Mouse (Mus musculus) spleen, postnatal 4 days (tissue): ENCODE data around the gene Zfp14.

ENCODE experiments used
- DNase-seq, 2 experiments: peaks; one replicate each; pipeline ENCODE4 v3.0.0; 2022; ENCODE audit warnings: low spot score in 2 of 2

Gene Zfp14

DNA sequence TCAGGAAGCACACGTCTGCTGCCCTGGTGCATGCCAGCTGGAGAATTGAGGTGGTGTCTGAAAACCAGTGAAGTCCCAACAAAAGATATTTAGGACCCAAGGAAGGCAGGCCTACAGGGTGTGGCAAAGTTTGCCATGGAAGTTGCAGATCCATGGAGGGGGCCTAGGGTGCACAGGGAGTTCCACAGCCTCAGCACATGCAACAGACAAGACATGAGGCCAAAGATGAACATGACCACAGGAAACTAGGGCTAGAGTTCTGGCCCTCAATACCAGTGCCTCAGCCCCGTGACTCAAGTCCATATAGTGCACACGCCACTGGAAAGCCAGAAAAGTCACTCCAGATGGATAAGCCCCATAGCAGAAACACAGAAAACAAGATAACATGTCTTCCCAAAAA is 22.6 kb downstream of the Zfp14 start:
- DNase-seq, result no peak

DNA sequence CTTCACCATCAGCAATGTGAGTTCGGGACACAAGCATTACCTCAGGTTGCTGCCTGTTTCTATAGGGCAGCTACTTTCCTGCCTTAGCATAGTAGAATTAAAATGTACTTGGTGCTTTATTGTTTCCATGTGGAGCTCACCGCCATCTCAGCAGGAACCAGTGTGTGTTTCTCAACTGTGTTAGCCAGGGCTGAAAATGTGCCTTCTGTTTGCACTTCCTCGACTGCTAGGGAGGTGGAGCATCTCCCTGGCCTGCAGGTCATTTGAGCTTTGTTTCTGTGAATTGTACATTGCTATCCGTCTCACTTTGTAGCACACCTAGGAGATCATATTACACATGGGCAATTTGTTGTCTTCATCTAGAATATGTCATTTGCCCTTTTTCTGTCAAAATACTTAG is 23.8 kb downstream of the Zfp14 start:
- no peak for DNase-seq

DNA sequence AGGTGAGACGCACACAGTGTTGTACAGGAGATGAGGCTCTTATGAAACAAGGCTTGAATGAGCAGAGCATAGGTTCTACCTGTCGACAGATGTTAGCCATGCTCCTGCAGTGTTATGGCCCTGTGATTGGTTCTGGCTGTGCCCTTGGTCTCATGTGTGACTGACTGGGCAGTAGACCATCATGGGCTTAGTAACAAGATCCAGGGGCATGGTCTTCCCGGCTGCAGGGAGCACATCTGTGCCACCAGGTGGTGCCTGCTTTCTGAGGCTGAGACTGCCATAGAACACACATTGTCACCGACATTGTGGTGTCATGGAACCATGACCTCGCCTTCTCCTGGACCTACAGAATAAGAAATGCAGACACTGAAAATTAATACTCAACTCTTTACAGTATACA is 25.8 kb downstream of the Zfp14 start:
- DNase-seq, result no peak

DNA sequence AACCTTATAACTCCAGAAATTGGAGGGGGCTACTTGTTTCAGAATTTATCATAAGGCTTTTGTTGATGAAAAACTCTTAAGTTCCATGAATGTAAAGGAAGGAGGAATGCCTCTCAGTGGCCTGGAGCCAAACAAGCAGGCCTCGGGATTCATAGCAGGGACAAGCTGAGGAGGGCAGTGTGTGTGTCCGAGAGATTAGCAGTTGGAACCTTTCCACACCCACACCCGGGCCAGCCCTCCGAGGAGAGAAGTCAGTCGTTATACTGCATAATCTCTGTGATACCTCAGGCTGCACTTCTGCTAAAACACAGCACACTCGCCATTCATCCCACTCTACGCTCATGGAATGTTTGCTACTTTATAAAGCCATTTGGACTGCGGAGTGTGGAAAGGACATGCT is 27.4 kb downstream of the Zfp14 start:
- DNase-seq, result peak; percentile 78 to 79

DNA sequence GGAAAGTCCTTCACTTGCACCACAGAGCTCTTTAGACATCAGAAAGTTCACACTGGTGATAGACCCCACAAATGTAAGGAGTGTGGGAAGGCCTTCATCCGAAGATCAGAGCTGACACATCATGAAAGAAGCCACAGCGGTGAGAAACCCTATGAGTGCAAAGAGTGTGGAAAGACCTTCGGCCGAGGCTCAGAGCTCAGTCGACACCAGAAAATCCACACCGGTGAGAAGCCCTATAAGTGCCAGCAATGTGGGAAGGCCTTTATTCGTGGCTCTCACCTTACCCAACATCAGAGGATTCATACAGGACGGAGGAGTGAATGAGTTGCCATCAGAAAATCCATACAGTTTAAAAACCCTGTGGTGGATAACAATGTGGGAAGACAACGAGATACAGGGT is 27.9 kb downstream of the Zfp14 start:
- DNase-seq, result no peak

DNA sequence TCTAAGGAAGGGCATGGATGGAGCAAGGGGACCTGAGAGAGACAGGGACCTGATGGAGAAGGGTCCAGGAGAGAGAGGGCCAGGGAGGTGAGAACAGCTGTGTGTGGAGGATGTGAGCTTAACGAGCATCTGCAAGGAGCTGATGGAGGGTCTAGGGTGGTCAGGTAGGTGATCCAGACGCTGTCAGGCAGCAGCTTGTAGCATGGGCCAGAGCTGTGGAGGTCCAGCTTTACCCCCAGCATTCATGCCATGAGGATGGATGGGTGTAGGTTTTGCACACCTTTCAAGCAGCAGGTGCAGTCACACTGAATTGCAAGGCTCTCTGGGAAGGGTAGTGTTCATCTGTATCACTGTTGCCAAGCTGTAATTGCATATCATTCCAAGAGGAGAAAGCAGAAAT is 31.6 kb downstream of the Zfp14 start:
- no peak for DNase-seq

DNA sequence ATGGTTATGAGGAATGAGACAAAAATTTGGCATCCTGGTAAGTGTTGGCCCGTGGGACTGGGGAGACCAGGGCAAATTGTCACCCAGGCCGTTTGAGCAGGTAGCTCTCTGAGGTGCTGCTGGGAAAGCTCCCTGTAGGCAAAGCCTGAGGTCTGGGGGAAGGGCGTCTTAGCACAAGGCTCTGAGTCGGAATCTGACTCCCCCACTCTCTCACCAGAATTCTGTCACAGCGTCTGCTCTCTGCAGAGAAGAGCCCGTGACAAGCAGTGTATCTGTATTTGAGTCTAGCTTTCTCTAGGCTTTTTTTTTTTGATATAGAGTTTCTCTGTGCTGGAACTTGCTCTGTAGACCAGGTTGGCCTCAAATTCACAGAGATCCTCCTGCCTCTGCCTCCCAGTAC is 34.0 kb downstream of the Zfp14 start:
- no peak for DNase-seq

DNA sequence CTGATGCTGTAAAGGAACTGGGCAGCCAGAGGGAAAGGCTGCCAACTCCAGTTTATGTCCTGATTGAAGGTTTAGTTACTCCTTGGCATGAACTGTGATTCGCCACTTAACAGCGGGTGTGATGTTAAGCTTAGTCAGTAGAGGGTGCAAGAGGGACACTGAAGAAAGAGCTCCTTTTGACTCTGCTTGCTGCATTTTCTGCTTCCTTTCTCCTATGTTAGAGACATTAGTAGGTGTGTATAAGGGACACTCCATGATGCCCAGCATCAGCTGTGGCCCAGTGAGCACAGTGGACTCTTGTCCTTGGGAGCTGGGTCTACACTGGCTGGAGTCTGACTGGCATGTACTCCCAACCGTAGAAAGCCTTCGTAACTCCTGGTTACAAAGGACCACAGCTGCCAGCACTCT is 38.2 kb downstream of the Zfp14 start:
- DNase-seq, result peak; percentile 43 to 68

DNA sequence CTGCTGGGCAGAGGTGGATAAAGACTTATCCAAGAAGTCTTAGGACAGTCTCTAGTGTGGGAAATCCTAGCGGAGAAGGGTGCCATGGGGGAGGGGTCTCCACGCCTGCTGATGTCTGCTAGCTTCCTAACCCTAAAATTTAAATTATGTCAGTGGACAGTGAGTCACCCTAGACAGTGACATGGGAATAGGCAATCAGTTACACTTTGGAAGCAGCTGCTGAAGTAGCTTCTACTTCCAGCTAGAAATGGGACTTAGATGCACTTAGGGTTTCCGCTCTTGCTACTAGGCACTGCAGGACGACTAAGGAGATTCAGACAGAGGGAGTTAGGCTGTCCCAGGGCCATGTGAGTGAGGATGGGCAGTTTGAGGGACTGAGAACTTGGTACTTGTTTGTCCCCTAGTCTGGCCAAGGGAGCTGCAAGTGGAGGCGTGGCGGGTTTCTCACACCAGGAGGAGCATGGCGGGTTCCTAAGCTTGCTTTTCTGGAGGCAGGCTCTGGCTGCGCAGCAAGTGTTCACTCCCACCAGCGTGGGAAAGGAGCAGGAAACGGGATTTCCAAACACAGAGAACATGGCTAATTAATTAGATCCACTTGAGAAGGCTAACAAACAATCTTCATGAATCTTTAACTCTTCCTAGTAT is 40.5 kb downstream of the Zfp14 start:
- DNase-seq, result no peak

DNA sequence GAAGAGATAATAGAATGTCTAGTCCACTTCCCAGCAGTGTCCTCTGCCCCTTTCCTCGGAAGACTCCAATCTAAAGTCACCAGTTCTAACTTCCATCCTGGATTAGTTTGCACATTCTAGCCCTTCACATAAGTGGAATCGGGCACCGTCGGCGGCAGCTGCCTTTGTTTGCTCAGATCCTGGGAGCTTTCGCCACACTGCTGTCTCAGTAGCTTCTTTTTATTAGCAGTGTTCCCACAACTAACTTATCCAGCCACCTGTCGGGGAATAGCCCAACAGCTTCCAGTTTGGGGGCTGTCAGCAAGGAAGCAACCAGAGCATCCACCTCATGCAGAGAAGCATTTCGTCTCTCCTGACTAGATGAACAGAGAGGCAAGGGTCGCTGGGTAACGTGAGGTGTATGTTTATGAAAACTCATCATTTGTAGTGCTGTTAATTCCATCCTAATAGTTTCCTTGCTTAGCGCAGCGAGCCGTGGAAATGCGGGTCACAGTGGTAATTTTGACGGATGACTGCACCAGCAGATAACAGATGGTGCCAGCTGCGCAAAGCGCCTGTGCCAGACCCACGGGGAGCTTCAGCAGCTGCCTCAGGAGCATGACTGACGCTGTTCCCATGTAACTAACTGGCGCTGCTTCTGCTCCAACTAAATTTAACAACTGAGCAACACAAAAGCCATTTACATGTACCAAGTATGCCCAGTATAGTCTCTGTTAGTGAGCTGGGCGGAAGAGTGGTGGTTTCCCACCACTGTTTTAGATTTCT is 41.7 kb downstream of the Zfp14 start:
- no peak for DNase-seq

DNA sequence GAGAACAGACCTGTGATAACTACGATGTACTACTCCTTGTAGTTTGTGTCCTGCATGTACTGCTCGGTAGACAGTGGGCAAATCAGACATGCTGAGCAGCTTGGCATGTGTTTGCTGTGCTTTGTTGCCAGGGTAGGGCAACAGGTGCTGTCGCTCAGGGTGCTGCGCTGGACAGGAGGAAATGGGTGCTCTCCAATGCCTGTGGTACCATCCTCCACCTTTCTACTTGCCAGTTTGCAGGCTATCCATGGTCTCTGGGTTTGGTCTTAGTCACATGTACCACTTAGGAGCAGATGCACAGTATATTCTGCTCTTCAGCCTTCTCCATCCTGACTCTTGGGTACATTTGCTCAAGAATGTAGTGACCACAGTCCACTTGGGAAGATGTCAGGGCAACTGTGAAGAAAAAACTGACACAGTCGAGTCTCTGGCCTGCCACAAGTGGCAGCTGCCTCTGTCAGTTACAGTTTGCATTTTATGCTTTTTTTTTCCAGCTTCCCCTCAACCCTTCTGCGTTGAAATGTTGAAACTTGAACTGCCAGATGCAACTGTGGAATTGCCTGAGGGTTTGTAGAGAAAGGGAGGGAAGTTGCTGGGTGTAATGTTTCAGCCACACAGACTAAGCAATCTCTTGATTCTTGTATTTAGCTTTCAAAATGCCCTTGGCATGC is 43.0 kb downstream of the Zfp14 start:
- DNase-seq, result no peak

DNA sequence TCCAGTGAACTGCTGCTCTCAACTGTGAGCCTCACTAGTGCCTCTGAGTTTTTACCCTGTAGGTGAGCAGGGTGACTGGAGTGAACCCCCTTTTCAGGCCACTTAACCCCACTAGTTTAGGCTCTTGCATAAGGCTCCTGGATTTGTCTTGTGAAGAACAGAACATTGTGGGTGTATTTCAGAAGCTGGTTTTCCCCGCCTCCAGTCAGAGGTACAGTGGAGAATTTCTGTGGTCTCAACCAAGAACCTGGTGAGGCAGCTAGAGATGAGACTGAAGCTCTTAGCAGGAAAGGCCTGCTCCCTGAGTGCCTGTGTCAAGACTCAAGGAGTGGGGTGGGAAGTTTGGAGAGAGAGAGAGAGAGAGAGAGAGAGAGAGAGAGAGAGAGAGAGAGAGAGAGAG is 43.6 kb downstream of the Zfp14 start:
- no peak for DNase-seq

DNA sequence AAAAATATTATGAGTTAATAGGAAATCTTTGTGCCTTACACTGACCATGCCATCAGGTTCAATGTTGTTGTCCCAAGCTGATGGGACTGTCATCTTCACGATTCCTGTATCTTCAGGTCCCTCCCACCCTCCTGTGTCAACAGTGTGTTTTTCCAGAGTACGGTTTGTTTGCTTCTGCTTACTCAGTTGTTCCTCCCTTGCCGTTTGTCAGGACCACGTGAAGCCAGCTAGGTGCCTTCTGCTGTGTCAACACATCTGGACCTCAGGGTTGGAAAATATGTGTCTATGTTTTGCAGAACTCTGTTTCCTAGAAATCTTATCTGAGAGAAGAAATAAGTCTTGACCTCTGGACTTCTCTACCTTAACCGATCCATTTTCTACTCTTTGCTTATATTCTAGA is 50.6 kb downstream of the Zfp14 start:
- no peak for DNase-seq

DNA sequence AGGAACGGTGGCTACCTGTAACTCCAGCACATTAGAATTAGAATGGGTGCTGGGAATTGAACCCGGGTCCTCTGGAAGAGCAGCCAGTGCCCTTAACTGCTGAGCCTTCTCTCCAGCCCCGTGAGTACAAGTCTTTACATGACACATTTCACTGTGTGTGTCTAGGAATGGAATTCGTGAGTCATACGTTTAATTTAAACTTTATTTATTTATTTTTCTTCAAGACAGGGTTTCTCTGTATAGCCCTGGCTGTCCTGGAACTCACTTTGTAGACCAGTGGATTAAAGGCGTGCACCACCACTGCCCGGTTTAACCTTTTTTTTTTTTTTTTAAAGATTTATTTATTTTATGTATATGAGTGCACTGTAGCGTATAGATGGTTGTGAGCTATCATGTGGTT is 56.0 kb downstream of the Zfp14 start:
- DNase-seq, result no peak

DNA sequence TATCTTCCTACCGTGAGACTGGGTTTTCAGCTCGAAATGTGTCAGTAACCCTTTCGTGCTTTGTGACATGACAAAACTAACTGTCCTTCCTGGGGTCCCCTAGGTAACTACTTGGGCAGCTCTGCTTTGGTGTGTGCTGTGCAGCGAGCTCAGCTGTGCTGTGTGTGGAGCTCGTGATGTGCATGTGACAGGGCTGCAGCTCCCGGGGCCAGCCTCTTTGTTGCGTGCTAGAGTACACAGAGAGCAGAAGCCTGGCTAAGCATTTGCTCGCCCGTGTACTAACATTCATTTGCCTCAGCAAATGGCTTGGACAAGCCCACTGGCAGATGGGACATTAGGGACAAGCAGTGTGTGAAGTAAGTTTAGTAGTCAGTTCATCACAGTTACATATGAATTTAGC is 57.8 kb downstream of the Zfp14 start:
- DNase-seq, result no peak

DNA sequence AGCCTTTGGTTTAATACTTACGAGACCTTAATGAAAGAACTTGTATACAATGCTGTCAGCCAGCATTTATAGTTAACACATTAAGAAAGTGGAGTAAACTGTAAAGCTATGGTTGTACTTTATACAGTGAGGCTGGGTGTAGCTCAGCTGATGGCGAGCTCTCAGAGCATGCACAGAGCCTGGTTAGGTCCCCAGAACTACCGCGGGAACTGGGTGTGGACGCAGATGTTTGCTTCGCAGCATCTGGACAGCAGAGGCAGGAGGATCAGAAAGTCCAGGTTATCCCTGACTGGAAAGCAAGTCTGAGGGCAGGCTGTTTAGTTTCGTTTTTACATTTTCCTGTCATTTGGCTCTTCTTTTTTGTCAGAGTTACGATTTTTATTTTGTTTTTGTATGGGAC is 58.5 kb downstream of the Zfp14 start:
- DNase-seq, result no peak

DNA sequence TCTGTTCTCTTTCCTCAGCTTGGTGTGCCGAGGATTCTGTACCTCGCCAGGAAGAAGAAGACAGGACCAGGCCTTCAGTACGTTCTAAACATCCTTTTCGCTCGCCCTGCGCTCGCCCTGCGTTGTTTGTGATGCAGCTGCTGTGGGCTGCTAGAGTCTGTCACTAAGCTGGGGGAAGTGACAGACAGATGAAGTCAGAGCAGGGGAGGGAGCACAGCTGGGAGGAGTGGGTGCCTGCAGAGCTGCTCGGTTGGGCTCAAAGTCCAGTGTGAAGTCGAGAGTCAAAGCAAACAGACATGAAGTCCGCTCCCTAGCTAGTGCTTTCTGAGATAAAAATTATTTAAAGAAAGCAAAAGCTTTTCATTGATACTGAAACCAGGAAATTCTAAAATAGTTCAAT is 62.1 kb downstream of the Zfp14 start:
- no peak for DNase-seq

DNA sequence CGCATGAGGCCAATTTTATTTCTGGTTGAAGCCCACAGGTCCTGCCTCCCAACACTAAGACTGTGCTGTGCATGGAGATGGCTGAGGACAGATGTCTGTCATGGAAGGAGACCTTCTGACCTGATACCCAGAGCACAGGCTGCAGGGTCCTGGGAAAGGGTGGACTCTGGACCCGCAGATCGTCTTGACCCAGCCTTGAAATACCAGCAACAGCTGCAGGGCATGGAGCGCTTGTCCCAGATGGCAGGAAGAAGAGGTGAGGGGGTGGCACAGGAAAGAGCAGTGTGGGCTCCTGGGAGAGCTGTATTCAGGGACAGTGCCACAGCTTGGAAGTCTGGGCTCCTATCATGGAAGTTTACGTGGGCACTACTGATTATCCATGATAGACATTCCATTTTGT is 63.6 kb downstream of the Zfp14 start:
- no peak for DNase-seq
